Mouse (Mus musculus): ENCODE measurements around the gene Isl2.

- TF ChIP-seq CTCF (IDR thresholded peaks at IDR 0.05): no peak
- TF ChIP-seq EP300 (IDR thresholded peaks at IDR 0.05): no peak
Observed at GRCm38 (mm10) chr9:55538377-55538776, at the start of gene Isl2.
